Mouse (Mus musculus) olfactory bulb, adult 2 months (tissue): Measurements from ENCODE around the gene Tenm4.

ENCODE experiments used
- CTCF ChIP-seq: fragments of 200-500 bp; IDR thresholded peaks from 2 replicates; pipeline ENCODE4 v1.5.1; 2012; ENCODE audit warnings: low read depth, mild to moderate bottlenecking, low read length, moderate library complexity; ENCODE audit not compliant: insufficient read depth
- POLR2A ChIP-seq: fragments of 200-500 bp; IDR thresholded peaks from 2 replicates; pipeline ENCODE4 v1.6.1; 2012; ENCODE audit warnings: mild to moderate bottlenecking, low read depth, low read length, moderate library complexity; ENCODE audit not compliant: insufficient read depth

DNA sequence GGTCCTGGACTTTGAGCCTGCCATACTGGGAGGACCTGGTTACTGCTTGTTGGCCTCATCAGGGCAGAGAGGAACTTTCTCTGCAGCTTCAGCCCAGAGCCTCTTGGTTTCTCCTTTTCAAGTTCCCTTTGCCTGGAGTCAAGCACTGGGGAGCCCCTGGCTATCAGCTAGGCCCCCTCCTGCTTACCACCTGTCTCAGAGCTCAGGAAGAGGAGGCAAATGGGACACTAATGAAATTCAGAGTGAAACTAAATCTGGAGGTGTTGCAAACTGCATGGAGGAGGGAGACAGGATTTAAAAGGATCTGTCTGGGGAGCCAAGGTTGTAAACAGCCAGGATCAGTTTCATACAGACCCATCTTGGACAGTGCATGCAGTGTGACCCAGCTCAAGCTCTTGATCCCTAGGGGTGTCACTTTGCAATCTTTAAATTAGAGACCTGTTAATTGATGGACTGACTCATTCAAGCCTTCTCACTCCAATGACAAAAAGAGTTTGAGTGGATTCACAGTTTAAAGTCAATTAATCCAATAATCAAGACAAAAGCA is 269.2 kb downstream of the Tenm4 start:
- no peak for TF ChIP-seq CTCF
- TF ChIP-seq POLR2A = no peak
